Mouse (Mus musculus): ENCODE data around the gene Faap20. TPM values are rescaled to one million over a fixed set of nuclear protein-coding genes. Genes with fewer than 3 reads are reported as not detected.

The Faap20 gene
- polyA plus RNA-seq, 1 experiment = 28.1 TPM

GRCm38 (mm10) chr4:155213752-155214054 lies 35.9 kb upstream of the Faap20 start:
- H3K4me3 ChIP-seq (ENCODE audit: insufficient read depth, low read length) = no peak overlapping the region
- no peak overlapping the region for H3K27ac ChIP-seq (ENCODE audit: insufficient read depth, low read depth, low read length)
- no peak for TF ChIP-seq CTCF (IDR thresholded peaks at IDR 0.05; ENCODE audit: low read depth, low read length)
- no peak for TF ChIP-seq POLR2A (IDR thresholded peaks at IDR 0.05; ENCODE audit: borderline replicate concordance, low read depth, low read length)
- H3K4me1 ChIP-seq (ENCODE audit: control insufficient read depth, insufficient read depth, low read length) = peaks cover 33% of the 10 kb centered on the region

- H3K4me1 ChIP-seq (ENCODE audit: control insufficient read depth, insufficient read depth, low read length) = peaks cover 37% of the 10 kb centered on the region
- H3K4me3 ChIP-seq (ENCODE audit: insufficient read depth, low read length) = no peak overlapping the region
- no peak for TF ChIP-seq CTCF (IDR thresholded peaks at IDR 0.05; ENCODE audit: low read depth, low read length)
- TF ChIP-seq POLR2A (IDR thresholded peaks at IDR 0.05; ENCODE audit: borderline replicate concordance, low read depth, low read length) = no peak
- H3K27ac ChIP-seq (ENCODE audit: insufficient read depth, low read depth, low read length) = no peak overlapping the region
These were observed 35.4 kb upstream of the Faap20 start for GRCm38 (mm10) chr4:155214188-155214587.

- TF ChIP-seq CTCF (IDR thresholded peaks at IDR 0.05; ENCODE audit: low read depth, low read length) = no peak
- no peak for TF ChIP-seq POLR2A (IDR thresholded peaks at IDR 0.05; ENCODE audit: borderline replicate concordance, low read depth, low read length)
- Histone ChIP-seq H3K4me3 (ENCODE audit: insufficient read depth, low read length) (no peak overlapping the region), H3K4me1 (ENCODE audit: control insufficient read depth, insufficient read depth, low read length) (peaks cover 43% of the 10 kb centered on the region), H3K27ac (ENCODE audit: insufficient read depth, low read depth, low read length) (no peak overlapping the region)
These were observed 34.8 kb upstream of the Faap20 start for GRCm38 (mm10) chr4:155214793-155215192.

GRCm38 (mm10) chr4:155215203-155215602 lies 34.4 kb upstream of the Faap20 start:
- H3K4me1 ChIP-seq (ENCODE audit: control insufficient read depth, insufficient read depth, low read length) = peaks cover 43% of the 10 kb centered on the region
- TF ChIP-seq CTCF (IDR thresholded peaks at IDR 0.05; ENCODE audit: low read depth, low read length) (no peak), POLR2A (IDR thresholded peaks at IDR 0.05; ENCODE audit: borderline replicate concordance, low read depth, low read length) (no peak)
- no peak overlapping the region for H3K27ac ChIP-seq (ENCODE audit: insufficient read depth, low read depth, low read length)
- no peak overlapping the region for H3K4me3 ChIP-seq (ENCODE audit: insufficient read depth, low read length)

GRCm38 (mm10) chr4:155215773-155216630 lies 33.6 kb upstream of the Faap20 start:
- no peak overlapping the region for H3K27ac ChIP-seq (ENCODE audit: insufficient read depth, low read depth, low read length)
- TF ChIP-seq POLR2A (IDR thresholded peaks at IDR 0.05; ENCODE audit: borderline replicate concordance, low read depth, low read length) (no peak), CTCF (IDR thresholded peaks at IDR 0.05; ENCODE audit: low read depth, low read length) (no peak)
- peaks cover 43% of the 10 kb centered on the region for H3K4me1 ChIP-seq (ENCODE audit: control insufficient read depth, insufficient read depth, low read length)
- no peak overlapping the region for H3K4me3 ChIP-seq (ENCODE audit: insufficient read depth, low read length)

GRCm38 (mm10) chr4:155217241-155218103 lies 32.1 kb upstream of the Faap20 start:
- no peak overlapping the region for H3K4me3 ChIP-seq (ENCODE audit: insufficient read depth, low read length)
- peaks cover 43% of the 10 kb centered on the region for H3K4me1 ChIP-seq (ENCODE audit: control insufficient read depth, insufficient read depth, low read length)
- H3K27ac ChIP-seq (ENCODE audit: insufficient read depth, low read depth, low read length) = no peak overlapping the region
- TF ChIP-seq CTCF (IDR thresholded peaks at IDR 0.05; ENCODE audit: low read depth, low read length) = no peak
- no peak for TF ChIP-seq POLR2A (IDR thresholded peaks at IDR 0.05; ENCODE audit: borderline replicate concordance, low read depth, low read length)

GRCm38 (mm10) chr4:155218104-155218732 lies 31.4 kb upstream of the Faap20 start:
- H3K4me3 ChIP-seq (ENCODE audit: insufficient read depth, low read length) = no peak overlapping the region
- peaks cover 43% of the 10 kb centered on the region for H3K4me1 ChIP-seq (ENCODE audit: control insufficient read depth, insufficient read depth, low read length)
- H3K27ac ChIP-seq (ENCODE audit: insufficient read depth, low read depth, low read length) = no peak overlapping the region

GRCm38 (mm10) chr4:155219271-155220212 lies 30.1 kb upstream of the Faap20 start:
- Histone ChIP-seq H3K27ac (ENCODE audit: insufficient read depth, low read depth, low read length) (peak overlapping the region; percentile 69), H3K4me1 (ENCODE audit: control insufficient read depth, insufficient read depth, low read length) (peaks cover 51% of the 10 kb centered on the region), H3K4me3 (ENCODE audit: insufficient read depth, low read length) (peak overlapping the region; percentile 71)
- TF ChIP-seq CTCF (IDR thresholded peaks at IDR 0.05; ENCODE audit: low read depth, low read length) (no peak), POLR2A (IDR thresholded peaks at IDR 0.05; ENCODE audit: borderline replicate concordance, low read depth, low read length) (no peak)

More at GRCm38 (mm10) chr4:155218104-155218732, 31.4 kb upstream of the Faap20 start:
- no peak for TF ChIP-seq POLR2A (IDR thresholded peaks at IDR 0.05; ENCODE audit: borderline replicate concordance, low read depth, low read length)
- TF ChIP-seq CTCF (IDR thresholded peaks at IDR 0.05; ENCODE audit: low read depth, low read length) = no peak

Measured in bone marrow macrophage, adult 2 months (primary cell).